In the genomic region with DNA sequence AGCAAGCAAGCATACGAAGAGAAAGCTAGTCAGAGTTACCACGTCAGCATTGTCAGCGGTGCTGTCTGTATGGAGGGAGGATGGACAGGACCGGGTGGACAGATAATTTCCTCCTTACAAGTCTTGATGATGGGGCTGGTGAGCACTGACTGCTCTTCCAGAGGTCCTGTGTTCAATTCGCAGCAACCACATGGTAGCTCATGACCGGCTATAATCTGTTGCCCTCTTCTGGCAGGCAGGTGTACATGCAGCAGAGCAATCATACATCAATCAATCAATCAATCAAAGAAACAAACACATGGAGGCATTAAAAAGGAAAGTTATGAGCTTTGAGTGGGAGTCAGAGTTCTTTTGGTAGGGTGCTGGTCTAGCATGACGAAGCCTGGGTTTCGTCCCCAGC, we compare ENCODE assay signal across 19 mouse cellular contexts.
DNase-seq lines count a peak whose midpoint lies in the region; ATAC-seq and TF ChIP-seq lines count a peak whose summit lies in the region.
"Had no signal": no experiment of that assay in that cellular context is flagged by ENCODE, and none has a peak within 500 bp of the region (broad histone marks: within the 10 kb centered on the region; RNA-seq: fewer than 3 reads in every experiment).

No protein-coding gene starts in this region.

- ATAC-seq in heart, postnatal 0 days (ENCODE audit: insufficient read depth, low read depth): no peak
- ATAC-seq in heart, embryonic 12.5 days (ENCODE audit: insufficient number of reproducible peaks, low FRiP score): no peak
- no peak for ATAC-seq in liver, postnatal 0 days
- no peak for ATAC-seq in liver, embryonic 11.5 days (replicated peaks; ENCODE audit: low FRiP score)
- 0 out of 2 replicates have a peak, but pooled peaks have one; percentile 30 for ATAC-seq in megakaryocyte-erythroid progenitor cell, adult 5-6 weeks (replicated peaks; ENCODE audit: low FRiP score, low TSS enrichment, poor library complexity, severe bottlenecking)
- ATAC-seq: activated CD4-positive, CD25-positive, alpha-beta regulatory T cell, adult 4 months; inflammation-experienced regulatory T-cells, adult 6 months had no signal

- H3K4me1 ChIP-seq in heart, postnatal 0 days (ENCODE audit: control insufficient read depth, insufficient read depth): peaks cover 36% of the 10 kb centered on the region
- H3K4me1 ChIP-seq in heart, embryonic 12.5 days (replicated peaks): peaks cover 39% of the 10 kb centered on the region
- H3K4me1 ChIP-seq in liver, postnatal 0 days (ENCODE audit: insufficient read depth): peaks cover 8% of the 10 kb centered on the region
- peaks cover 13% of the 10 kb centered on the region for H3K4me1 ChIP-seq in liver, embryonic 11.5 days (replicated peaks; ENCODE audit: control insufficient read depth, insufficient read depth, low read length)
- H3K4me1 ChIP-seq in E14TG2a.4 (replicated peaks; ENCODE audit: low read depth, low read length): peaks cover 87% of the 10 kb centered on the region

- H3K4me3 ChIP-seq in heart, postnatal 0 days (ENCODE audit: low read depth, low read length): no peak overlapping the region
- H3K4me3 ChIP-seq in heart, embryonic 12.5 days: no peak overlapping the region
- H3K4me3 ChIP-seq in liver, postnatal 0 days (ENCODE audit: low read depth, low read length): no peak overlapping the region
- no peak overlapping the region for H3K4me3 ChIP-seq in liver, embryonic 11.5 days (ENCODE audit: low read depth, low read length)
- no peak overlapping the region for H3K4me3 ChIP-seq in E14TG2a.4 (replicated peaks; ENCODE audit: low read length)
- H3K4me3 ChIP-seq: limb, embryonic 10.5 days; megakaryocyte, embryonic 14.5 days; neural tube, embryonic 15.5 days had no signal

- no peaks in the 10 kb centered on the region for H3K27me3 ChIP-seq in heart, postnatal 0 days (ENCODE audit: control insufficient read depth, insufficient read depth, low read length)
- no peaks in the 10 kb centered on the region for H3K27me3 ChIP-seq in heart, embryonic 12.5 days (replicated peaks)
- H3K27me3 ChIP-seq in liver, postnatal 0 days (ENCODE audit: insufficient read depth, low read length): no peaks in the 10 kb centered on the region
- no peaks in the 10 kb centered on the region for H3K27me3 ChIP-seq in liver, embryonic 11.5 days (replicated peaks; ENCODE audit: control insufficient read depth, insufficient read depth, low read length)
- H3K27me3 ChIP-seq in E14TG2a.4 (ENCODE audit: insufficient read depth, low read length): no peaks in the 10 kb centered on the region
- H3K27me3 ChIP-seq: neural tube, embryonic 15.5 days had no signal

- peaks cover 13% of the 10 kb centered on the region; the same call in 1 of the 2 replicates for H3K36me3 ChIP-seq in heart, postnatal 0 days (replicated peaks; ENCODE audit: control insufficient read depth, insufficient read depth, low read length)
- H3K36me3 ChIP-seq in heart, embryonic 12.5 days: peaks cover 35% of the 10 kb centered on the region
- H3K36me3 ChIP-seq in liver, postnatal 0 days (replicated peaks; ENCODE audit: insufficient read depth, low read length): no peaks in the 10 kb centered on the region
- no peaks in the 10 kb centered on the region for H3K36me3 ChIP-seq in liver, embryonic 11.5 days (ENCODE audit: control insufficient read depth, insufficient read depth, low read length)
- H3K36me3 ChIP-seq in E14TG2a.4 (ENCODE audit: insufficient read depth, low read length): peaks cover 11% of the 10 kb centered on the region
- H3K36me3 ChIP-seq: neural tube, embryonic 15.5 days had no signal

- H3K27ac ChIP-seq in heart, postnatal 0 days (ENCODE audit: low read depth): no peak overlapping the region
- H3K27ac ChIP-seq in heart, embryonic 12.5 days (ENCODE audit: poor library complexity, severe bottlenecking): no peak overlapping the region
- no peak overlapping the region for H3K27ac ChIP-seq in liver, postnatal 0 days (ENCODE audit: low read depth)
- H3K27ac ChIP-seq in liver, embryonic 11.5 days (ENCODE audit: low read depth, low read length): no peak overlapping the region
- H3K27ac ChIP-seq: limb, embryonic 10.5 days; neural tube, embryonic 15.5 days had no signal

- peak; percentile 48 for TF ChIP-seq CTCF in heart, postnatal 0 days (IDR thresholded peaks at IDR 0.05; ENCODE audit: low read depth)
- peak; percentile 66 for TF ChIP-seq CTCF in liver, postnatal 0 days (IDR thresholded peaks at IDR 0.05; ENCODE audit: low read depth)
- TF ChIP-seq CTCF in E14TG2a.4 (conservative IDR thresholded peaks at IDR 0.05; ENCODE audit: low read length): peak; percentile 67

- no peaks in the 10 kb centered on the region for H3K9me3 ChIP-seq in heart, postnatal 0 days (replicated peaks; ENCODE audit: control insufficient read depth, low read length)
- no peaks in the 10 kb centered on the region for H3K9me3 ChIP-seq in heart, embryonic 12.5 days (replicated peaks)
- H3K9me3 ChIP-seq in liver, postnatal 0 days (ENCODE audit: low read length): no peaks in the 10 kb centered on the region
- no peaks in the 10 kb centered on the region for H3K9me3 ChIP-seq in liver, embryonic 11.5 days (ENCODE audit: control insufficient read depth, low read length)
- H3K9me3 ChIP-seq in E14TG2a.4 (ENCODE audit: low read length): no peaks in the 10 kb centered on the region
- H3K9me3 ChIP-seq: limb, embryonic 10.5 days; neural tube, embryonic 15.5 days had no signal

- 86% methylated on average over 8 of the region's 8 CpGs for WGBS in heart, postnatal 0 days
- WGBS in heart, embryonic 12.5 days: 80% methylated on average over 8 of the region's 8 CpGs
- WGBS in liver, postnatal 0 days (ENCODE audit: insufficient replicate concordance): 73% methylated on average over 8 of the region's 8 CpGs
- WGBS in liver, embryonic 11.5 days: 71% methylated on average over 8 of the region's 8 CpGs

- DNase-seq in heart, postnatal 0 days (ENCODE audit: low spot score): no peak
- no peak for DNase-seq in liver, postnatal 0 days
- no peak for DNase-seq in liver, embryonic 11.5 days (ENCODE audit: low spot score)
- no peak for DNase-seq in natural killer cell, adult 2 months (ENCODE audit: low spot score in 2 of 2)
- DNase-seq: cerebellum, postnatal 14 days; gastrocnemius, postnatal 36 days; kidney, postnatal 25 days; lung, adult 18-20 months; right cerebral cortex, postnatal 4 days; thymus, postnatal 14 days had no signal

- TF ChIP-seq EP300 in heart, postnatal 0 days (IDR thresholded peaks at IDR 0.05; ENCODE audit: low read depth): no peak
- TF ChIP-seq EP300 in liver, postnatal 0 days (IDR thresholded peaks at IDR 0.05; ENCODE audit: low read depth): no peak

- H3K4me2 ChIP-seq in heart, postnatal 0 days (ENCODE audit: low read depth, low read length): no peak overlapping the region
- no peak overlapping the region for H3K4me2 ChIP-seq in heart, embryonic 12.5 days
- no peak overlapping the region for H3K4me2 ChIP-seq in liver, postnatal 0 days (ENCODE audit: low read depth, low read length)
- H3K4me2 ChIP-seq in liver, embryonic 11.5 days: no peak overlapping the region
- H3K4me2 ChIP-seq: heart, embryonic 11.5 days; neural tube, embryonic 15.5 days had no signal

- H3K9ac ChIP-seq in heart, postnatal 0 days (replicated peaks; ENCODE audit: low read depth, low read length): no peak overlapping the region
- H3K9ac ChIP-seq in heart, embryonic 12.5 days: no peak overlapping the region
- H3K9ac ChIP-seq in liver, postnatal 0 days (replicated peaks): no peak overlapping the region
- H3K9ac ChIP-seq in liver, embryonic 11.5 days (ENCODE audit: low read depth, low read length): no peak overlapping the region
- H3K9ac ChIP-seq: neural tube, embryonic 15.5 days had no signal
